Mouse (Mus musculus) hematopoietic stem cell, adult 5-6 weeks (primary cell): ENCODE measurements around the gene Tec. TPM values are rescaled to one million over a fixed set of nuclear protein-coding genes. Genes with fewer than 3 reads are reported as not detected.

ENCODE experiments used
- ATAC-seq, 2 experiments: fragments of 125-278 bp in 1 of 2; replicated peaks in 1 of 2; 2 replicates each; pipeline ENCODE4 v1.8.0; 2016 to 2017; ENCODE audit warnings: inconsistent platforms in 2 of 2, mild to moderate bottlenecking in 2 of 2, moderate number of reproducible peaks in 2 of 2, low read depth in 1 of 2, moderate TSS enrichment in 1 of 2; ENCODE audit not compliant: low FRiP score in 2 of 2, poor library complexity in 2 of 2, severe bottlenecking in 2 of 2, insufficient read depth in 1 of 2, low TSS enrichment in 1 of 2
- total RNA-seq: library from RNA; stranded (forward); fragments of 172-1452, 232-1000 nt; gene quantifications from 2 replicates; pipeline ENCODE4 v1.2.3, GENCODE M21; 2017

Gene Tec
- total RNA-seq = 38.2 and 47.7 TPM in 2 replicates

DNA sequence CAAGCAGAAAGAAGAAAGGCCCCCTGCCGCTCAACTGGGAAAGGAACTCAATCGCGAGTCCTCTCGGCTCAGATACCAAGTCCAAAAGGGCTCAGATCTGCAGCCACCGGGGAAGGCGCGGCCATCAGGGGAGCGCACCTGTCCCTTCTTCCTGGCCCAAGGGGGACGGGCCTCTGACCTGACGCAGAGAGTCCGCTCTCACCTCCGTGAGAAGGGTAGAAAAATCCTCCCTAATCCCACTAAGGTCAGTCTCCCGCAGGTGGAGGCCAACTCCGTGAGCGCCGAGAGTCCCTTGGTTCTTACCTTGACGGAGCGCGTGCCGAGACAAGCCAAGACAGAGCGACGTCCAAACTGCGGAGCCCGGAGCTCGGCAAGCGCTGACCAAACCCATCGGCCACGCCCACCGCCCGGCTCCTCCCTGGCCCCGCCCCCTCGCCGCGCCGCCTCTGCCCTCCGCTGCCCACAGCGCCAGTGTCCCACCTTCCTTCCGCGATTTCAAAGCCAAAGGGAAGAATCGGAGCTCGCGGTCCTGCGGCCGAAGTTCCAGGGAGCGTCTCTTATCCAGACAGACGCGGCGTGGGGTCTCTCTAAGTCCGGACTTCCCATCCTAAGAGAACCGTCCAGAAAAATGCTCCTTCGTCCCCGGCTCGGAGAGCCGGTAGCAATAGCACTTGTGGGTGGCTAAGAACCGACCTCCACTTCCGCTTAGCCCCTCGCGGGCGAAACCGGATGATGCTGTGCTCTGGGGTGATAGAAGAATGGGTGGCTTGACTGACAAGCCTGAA lies at the start of gene Tec:
Gene Tec (minus strand): TSS at position 393 of the 785 bp plus-strand sequence.
- ATAC-seq = peak; percentile 73 to 87

- no peak for ATAC-seq
These were observed 48.6 kb upstream of the Tec start for GRCm38 (mm10) chr5:72916851-72917250.

DNA sequence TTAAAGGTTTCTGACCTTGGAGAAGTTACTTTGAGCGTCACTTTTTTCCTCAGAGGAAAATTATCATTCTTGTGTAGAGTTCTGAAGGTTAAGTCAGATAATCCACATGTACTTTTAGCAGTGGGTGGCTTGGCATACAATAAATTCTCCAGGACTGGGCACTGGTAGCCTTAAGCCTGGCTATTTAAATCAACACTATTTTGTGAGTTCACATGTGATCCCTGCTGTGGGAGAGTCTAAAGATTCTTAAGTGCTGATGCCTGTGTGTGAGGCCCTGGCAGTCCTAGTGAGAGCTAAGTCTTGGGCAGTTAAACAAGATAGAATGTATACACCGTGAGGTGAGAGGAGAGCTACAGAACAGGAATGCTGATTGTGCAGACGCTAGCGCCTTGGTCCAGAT lies 47.8 kb upstream of the Tec start:
- no peak for ATAC-seq

- ATAC-seq = no peak
These were observed 46.6 kb upstream of the Tec start for GRCm38 (mm10) chr5:72914633-72915561.

DNA sequence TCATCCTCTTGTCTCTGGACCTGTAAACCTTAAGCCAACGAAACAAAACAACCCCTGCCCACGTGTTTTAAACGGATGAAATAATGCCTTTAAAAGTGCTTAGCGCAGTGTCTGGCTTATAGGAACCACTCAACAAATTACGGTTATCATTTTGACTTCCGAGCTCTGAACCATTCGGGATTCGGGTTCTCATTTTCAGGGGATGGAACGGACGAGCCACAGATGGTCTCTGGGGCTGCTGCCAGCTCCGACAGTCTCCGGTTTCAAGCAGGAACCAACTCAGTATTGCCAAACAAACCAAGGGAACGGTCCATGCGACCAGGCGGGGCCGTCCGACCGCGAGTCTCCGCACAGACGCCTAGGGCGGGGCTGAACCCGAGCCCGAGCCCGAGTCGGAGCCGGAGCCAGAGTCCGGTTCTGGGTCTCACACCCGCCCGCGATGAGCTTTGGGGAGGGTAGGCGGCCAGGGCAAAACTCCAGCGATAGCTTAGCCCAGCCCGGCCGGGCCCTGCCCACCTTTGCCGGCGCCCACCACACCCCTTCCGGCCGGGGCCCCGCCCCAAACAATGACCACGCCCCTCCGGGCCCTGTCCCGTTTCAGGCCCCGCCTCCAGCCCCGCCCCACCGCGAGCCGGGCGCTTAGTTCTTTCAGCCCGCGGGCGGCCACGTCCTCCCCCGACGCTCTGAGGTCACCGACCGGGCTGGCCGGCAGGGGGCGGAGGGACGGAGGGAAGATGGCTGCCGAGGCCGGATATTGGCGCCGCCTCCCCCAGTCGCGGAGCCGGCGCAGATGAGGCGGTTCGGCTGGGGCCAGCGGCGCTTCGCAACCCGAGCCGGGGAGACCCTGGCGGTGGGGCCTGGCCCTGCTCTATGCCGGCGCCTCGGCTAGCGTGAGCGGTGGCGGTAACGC lies 45.6 kb upstream of the Tec start, which contains the start of gene Slain2:
Gene Slain2 (plus strand): TSS at position 657 of the 910 bp plus-strand sequence.
- ATAC-seq = peak; percentile 79 to 85

DNA sequence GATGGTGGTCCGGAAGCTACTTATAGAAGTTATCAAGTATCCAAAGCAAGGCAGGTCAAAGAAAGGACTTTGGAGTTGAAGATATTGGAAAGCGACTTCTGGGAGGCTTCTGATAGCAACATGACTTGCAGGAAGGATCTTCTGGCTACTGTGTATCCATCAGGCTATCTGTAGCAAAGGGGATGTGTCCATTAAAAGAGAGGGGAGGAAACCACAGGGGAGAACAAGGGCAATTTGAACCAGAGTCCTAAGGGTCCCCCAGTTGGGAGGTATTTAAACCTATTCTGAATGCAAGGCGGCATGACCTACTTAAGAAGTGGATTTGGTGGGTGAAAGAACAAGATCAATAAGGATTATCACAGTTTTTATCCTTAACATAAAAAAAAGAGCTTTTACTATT lies 43.0 kb upstream of the Tec start:
- ATAC-seq = no peak

DNA sequence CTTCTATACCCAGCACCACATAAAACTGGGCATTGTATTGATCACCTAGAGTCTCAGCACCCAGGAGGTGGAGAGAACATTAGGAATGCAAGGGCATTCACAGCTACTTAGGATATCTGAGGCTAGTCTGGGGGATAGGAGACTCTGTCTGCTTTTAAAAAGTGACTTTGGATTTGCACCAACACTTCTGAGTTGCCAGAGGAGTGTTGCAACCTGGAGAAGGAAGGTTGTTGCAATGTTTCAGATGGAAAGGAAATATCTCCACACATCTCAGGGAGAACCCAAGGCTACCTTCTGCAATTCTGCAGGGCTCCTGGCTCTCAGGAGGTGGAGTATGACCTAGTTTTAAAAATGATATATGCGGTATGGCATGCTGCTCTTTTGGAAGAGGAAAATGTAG lies 42.1 kb upstream of the Tec start:
- no peak for ATAC-seq

GRCm38 (mm10) chr5:72909363-72909762 lies 41.1 kb upstream of the Tec start:
- no peak for ATAC-seq

- no peak for ATAC-seq
These were observed 40.1 kb upstream of the Tec start for GRCm38 (mm10) chr5:72908324-72908936.

DNA sequence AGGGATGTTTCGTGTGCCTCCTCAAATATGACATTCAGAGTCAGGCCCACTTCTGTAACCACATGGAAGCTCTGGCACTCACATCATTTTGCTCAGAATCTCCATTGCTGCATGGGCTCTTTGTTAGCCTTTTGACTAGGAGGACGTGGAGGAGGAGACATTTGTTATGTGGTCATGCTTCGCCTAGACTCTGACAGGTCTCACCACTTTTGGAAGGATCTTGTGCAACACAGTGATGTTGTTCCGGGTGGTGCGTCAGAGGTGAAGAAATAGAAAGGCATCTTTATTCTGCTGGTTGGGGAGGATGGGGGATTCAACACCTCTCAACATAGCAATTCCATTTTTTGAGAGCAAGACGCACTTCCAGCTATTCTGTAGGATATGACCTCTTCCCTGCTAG lies 39.1 kb upstream of the Tec start:
- ATAC-seq = peak; percentile 9 to 53; a peak in 1 of 4 replicates

GRCm38 (mm10) chr5:72904903-72905790 lies 36.9 kb upstream of the Tec start:
- peak; percentile 47 to 65; a peak in 3 of 4 replicates for ATAC-seq

GRCm38 (mm10) chr5:72902876-72903516 lies 34.7 kb upstream of the Tec start:
- ATAC-seq = no peak

GRCm38 (mm10) chr5:72902312-72902711 lies 34.0 kb upstream of the Tec start:
- ATAC-seq = no peak

DNA sequence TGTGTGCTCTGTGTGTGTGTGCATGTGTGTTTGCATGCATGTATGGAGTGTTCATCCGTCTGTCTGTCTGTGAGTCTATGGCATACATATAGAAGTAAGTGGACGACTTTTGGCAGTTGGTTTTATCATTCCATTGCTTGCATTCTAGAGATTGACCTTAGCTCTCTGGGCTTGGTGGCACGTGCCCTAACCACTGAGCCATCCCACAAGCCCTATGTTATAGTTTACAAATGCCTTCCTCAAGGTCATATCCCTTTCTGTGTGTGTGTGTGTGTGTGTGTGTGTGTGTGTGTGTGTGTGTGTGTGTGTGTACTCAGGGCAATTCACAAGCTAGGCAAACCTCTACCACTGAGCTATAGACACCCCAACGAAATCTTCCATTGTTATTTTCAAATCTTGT lies 33.6 kb upstream of the Tec start:
- no peak for ATAC-seq

GRCm38 (mm10) chr5:72899255-72899654 lies 31.0 kb upstream of the Tec start:
- ATAC-seq = no peak

- ATAC-seq = peak; percentile 18 to 29; a peak in 2 of 4 replicates
These were observed 29.7 kb upstream of the Tec start for GRCm38 (mm10) chr5:72897998-72898397.
